Mouse (Mus musculus): ENCODE measurements around the gene AB124611.

GRCm38 (mm10) chr9:21565004-21565586 is 39.1 kb downstream of the AB124611 start:
- no peak for TF ChIP-seq CTCF (IDR thresholded peaks at IDR 0.05; ENCODE audit: control insufficient read depth, insufficient read depth, low read length)
- no peak for TF ChIP-seq POLR2A (IDR thresholded peaks at IDR 0.05; ENCODE audit: borderline replicate concordance, control insufficient read depth, low read depth, low read length)
